Mouse (Mus musculus) CD8-positive naive resting alpha-beta T cell, adult 2 months (primary cell): ENCODE measurements around the gene Blcap.
"Not testable (repeated sequence)": the region's sequence is repeated elsewhere in the genome, so short reads cannot be mapped to it uniquely, and the experiment has no call there.

Experiments used
- DNase-seq, 2 experiments: peaks; one replicate each; pipeline ENCODE4 v3.0.0; 2022; ENCODE audit warnings: low read depth in 2 of 2, low spot score in 2 of 2

Blcap gene

DNA sequence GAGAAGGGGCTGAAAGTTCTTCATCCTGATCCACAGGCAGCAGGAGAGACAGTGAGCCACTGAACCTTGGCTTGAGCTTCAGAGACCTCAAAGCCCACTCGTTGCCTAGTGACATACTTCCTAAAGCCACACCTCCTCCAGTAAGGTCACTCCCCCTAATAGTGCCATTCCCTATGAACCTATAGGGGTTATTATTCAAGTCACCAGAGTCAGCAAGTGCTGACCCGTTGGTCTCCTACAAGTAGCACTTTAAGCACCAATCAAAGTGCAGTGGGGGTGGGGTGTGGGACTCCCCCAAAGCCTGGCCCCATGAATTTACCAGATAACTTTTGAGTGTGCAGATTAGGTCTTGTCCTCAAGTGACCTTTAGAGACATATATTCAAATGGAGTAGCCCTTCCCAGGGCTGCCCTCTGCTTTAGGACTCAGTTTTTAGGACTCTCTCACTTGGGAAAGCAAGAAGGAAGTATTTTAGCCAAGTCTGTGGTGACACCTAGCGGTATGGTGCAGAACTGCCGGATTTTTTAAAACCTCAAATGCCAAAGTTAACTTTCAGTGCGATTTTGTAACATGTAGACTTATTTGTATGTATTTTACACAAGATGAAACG, at the start of gene Blcap:
Gene Blcap, minus strand, starts transcription at position 51 of the 609 bp plus-strand sequence.
- DNase-seq, result peak; percentile 29 to 64

DNA sequence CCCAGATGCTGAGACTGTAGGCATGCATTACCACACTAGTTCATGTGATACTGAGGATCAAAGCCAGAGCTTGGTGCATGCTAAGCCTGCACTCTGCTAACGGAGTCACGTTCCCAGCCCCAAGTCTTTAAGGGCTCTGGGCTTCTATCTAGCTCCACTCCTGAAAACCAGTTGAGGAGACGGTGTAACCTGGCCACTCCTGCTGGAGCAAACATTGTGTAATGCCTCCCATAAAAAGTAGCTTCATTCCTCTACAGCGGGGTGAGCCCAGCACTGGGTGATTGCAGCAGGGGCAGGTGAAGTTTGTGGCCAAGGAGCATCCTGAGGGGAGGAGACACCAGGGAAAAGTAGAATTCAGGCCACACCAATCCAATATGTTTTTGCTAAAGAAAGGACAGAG, 47.3 kb upstream of the Blcap start:
- DNase-seq, result no peak

DNA sequence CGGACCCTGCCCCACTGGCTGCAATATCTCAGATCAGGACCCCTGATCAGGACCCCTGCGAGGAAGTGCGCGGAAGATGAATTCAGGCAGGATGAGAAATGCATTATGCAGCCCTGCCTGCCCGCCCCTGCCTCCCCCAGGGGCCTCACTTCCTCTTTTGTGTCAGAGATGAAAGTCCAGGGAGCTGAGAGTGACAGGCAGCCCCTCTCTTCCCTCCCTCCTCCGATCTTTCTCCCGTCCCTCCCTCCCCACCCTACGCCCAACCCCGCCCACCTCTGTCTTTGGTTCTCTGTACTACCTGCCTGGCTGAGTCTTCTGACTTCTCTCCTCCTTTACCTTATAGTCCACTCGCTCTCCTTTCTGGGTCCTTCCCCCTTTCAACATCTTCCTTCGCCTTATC, 42.9 kb upstream of the Blcap start:
- no peak for DNase-seq

DNA sequence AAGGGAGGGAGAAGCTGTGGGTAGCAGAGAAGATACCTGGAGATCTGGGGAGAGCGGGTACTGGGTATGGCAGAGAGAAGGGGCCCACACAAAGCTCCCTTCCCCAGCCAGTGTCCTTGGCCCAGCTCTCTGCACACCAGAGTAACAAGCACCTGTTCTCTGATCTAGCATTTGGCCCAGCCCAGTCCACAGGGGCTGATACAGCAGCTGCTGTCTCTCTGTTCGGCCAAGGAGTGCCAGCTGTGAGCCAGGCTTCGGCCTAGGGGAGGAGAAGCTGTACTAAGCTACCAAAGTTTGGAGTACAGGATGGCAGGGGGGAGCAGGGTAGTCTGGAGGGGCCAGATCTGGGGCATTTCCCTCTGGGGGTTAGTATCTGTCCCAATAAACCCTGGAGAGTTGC, 40.7 kb upstream of the Blcap start:
- no peak for DNase-seq

DNA sequence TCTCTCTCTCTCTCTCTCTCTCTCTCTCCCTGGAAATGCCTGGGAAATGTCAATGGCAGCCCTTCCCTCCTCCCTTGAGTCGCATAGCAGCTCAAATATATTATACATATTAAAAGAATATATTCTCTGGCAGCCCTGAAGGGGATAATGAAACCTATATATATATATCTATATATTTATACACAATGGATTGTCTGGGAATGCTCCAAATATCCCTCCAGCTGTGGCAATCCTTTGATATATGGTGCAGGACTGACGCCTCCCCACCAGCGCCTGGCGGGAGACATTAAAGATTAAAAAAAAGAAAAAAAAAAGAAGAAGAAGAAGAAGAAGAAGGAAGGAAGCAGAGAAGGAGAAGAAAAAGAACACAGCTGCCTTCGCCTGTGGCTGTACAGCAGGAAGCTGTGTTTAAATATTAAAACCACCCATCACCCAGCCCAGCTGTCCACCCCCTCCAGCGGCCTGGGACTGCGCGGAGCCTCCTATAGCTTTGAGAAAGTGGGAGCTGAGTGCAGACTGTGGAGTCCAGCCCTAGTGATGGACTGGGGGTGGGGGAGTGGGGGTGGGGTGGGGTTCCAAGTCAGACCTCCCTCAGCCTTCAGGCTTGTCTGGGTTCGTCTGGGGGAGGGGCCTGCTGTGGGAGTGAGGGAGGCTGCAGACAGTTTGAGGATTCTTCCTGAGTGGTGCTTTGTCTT, 36.6 kb upstream of the Blcap start:
- DNase-seq, result no peak

DNA sequence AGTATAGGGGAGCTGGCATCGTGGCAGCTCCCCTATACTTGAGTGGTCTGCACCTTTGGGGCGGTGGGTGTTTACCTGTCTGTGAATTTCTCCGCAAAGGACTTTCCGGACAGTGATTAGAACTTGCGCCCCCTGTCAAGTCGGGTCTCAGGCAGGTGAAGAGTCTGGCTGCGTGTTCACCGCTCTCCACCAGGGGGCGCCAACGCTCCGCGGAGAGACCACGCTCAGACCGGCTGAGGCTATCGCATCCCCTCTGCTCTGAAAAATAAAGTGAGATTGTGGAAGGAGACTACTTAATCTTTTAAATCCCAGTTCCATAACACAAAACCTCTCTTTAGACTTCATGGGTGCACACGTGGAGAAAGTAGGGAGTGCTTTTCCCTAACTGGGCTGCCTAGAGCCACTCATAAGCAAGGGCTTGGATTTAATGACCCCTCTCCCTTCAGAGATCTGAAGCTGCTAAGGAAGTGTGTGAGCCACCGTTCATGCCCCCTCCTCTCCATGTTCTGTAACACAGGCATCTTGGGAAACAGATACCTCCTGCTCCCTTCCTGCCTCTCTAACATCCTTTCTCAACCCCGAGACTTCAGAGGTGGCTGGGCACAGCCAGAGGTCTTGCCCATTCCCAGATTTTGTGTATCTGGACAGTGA, 34.1 kb upstream of the Blcap start:
- DNase-seq, result peak; percentile 63 to 75

DNA sequence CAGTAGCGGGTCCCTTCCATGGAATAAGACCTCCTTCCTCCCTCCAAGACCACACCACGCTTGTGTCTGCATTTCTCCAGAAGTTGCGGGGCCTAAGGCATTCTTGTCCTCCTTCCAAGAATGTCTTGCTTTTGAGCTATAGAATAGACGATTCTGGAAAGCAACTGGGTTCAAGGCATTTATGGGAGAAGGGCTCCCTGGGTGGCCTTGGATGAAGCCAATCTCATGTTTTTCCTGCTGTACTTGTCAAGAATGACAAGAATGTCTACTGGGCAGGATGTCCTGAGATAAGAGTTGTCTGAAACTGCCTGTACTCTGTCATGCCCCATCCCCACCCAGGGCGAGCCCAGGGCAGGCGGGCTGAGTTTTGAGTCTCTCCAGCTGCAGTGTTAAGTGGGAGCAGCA, 30.4 kb upstream of the Blcap start:
- no peak for DNase-seq

DNA sequence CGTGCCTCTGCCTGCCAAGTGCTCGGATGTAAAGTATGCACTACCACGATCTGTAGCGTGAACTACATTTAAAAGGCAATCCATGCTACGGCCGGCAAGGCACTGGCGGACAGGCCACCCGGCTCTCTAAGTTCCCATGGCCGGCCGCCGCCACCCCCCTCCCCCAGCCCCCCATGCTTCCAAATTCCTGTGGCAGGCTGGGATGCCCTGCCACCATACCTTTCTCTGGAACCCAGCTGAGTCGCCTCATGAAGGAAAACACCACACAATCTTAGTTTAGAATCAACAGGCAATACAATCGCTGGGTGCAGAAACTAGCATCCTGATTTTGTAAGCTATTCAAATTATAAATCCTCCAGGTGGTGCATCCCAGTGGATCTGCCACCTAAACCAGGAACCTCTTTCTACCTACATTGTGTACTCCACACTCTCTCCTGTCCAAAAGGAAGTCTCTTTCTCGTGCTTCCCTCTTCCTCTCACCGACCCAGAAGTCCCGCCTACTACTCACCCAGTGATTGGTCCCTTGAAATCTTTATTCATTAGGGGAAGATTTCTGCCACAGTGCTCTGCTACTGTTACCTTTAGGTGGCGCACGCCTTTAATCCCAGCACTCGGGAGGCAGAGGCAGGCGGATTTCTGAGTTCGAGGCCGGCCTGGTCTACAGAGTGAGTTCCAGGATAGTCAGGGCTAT, 25.9 kb upstream of the Blcap start:
- no peak for DNase-seq

DNA sequence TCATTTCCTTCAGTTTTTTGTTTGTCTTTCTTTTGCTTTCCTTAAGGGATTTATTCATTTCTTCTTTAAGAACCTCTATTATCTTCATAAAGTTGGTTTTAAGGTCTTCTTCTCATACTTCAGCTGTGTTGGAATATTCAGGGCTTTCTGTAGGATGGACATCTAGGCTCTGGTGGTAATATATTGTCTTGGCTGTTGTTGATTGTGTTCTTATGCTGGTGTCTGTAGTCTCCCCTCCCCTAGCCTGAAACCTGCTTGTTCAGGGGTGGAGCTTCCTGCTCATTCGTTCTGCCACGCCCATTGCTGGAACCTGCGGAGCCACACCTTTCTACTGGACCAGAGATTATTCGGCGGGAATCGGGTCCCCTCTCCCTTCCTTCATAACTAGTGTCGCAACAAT, 14.3 kb upstream of the Blcap start:
- DNase-seq, result not testable (repeated sequence)

DNA sequence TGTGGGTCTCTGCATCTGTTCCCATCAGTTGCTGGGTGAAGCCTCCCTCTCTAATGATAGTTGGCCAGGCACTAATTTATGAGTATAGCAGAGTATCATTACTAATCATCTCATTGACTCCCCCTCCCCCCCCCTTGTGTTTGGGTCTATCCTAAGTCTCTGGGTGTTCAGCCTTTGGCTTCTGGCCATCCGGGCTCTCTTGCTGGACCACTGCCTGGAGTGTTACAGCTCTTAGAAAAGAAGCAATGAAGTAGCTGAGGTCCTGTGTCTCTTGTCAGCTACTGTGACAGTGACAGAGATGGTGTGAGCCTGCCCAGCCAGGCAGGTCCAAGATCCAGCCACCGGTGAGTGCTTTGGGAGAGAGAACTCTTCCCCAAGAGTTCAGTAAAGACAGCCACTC, 1.7 kb upstream of the Blcap start:
- no peak for DNase-seq

DNA sequence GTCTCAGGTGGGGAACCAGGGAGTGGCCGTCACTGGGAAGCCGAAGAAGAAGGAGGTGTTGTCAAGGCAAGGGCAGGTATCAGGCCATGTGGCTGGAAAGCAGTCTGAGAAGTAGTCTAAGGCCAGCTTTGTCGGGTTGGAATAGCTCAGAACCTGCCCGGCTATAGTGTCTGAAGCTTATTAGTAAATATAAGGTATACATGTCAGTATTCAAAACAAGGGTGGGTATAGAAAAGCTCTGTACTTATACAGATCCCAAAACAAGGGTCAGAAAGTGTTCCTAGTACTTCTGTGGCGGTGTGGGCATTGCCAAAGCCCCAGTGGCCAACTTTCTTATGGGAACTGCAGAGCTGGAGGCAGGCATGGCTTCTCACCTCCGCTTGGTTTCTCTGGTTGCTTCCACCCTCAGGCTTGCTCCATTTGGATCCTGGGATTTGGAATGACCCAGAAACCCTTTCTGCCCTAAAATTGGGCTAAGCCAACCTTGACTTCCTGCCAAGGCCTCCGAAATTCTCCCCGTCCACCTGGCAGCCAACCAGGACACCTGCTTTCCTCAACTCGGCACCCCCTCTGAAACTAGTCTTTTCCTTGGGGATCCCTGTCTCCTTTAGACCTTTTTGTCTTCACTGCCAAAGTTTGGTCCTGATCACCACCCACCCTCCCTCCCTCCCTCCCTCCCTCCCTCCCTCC, 1.1 kb downstream of the Blcap start:
- no peak for DNase-seq

DNA sequence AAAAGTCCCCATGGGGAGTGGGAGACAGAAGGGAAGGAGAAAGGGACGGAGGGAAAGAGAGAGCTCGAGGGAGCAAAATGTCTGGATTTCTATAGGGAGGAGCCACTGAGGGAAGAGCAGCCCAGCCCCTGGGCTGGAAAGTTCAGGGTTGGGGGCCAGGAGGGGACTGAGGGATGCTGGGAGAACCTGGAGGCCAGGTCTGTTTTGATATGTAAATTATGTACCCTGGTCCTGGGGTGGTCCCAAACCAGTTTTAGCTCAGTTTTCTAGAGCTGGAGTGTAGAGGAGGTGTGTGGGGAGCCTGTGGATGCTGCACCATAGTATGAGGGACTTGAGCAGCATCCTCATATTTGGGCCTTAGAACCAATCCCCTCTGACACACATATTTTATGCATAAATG, 2.2 kb downstream of the Blcap start:
- DNase-seq, result no peak

DNA sequence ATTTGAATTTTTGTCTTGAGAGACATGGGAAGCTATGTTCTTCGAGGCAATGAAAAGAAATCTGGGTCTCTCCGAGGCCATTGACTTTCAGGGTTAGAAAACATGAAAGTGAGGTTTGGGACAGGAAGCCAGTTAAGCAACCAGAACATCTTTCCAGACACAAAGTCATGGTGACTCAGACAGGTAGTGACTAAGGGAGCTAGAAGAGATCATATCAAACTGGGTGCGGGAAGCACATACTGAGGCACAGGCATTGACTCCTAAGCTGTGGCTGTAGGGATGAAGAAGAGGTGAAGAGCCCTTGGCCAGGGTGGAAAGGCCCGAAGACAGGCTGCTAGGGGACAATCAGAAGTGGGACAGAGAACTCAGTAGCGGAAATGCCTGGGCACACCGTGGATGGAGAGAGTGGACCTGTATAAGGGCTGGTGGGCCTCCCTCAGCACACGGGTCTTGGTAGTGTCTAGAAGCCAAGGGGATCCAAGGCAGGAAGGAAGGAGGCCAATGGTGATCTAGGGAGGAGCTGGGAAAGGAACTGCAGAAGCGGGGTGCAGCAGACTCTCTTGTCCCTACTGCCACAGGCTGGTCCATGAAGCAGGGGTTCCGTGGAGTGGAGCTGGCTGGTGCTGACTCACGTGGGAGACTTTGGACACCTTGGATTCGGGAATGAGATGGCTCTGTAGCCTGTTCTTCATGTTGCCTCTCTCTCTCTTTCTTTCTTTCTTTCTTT, 3.7 kb downstream of the Blcap start:
- DNase-seq, result no peak

DNA sequence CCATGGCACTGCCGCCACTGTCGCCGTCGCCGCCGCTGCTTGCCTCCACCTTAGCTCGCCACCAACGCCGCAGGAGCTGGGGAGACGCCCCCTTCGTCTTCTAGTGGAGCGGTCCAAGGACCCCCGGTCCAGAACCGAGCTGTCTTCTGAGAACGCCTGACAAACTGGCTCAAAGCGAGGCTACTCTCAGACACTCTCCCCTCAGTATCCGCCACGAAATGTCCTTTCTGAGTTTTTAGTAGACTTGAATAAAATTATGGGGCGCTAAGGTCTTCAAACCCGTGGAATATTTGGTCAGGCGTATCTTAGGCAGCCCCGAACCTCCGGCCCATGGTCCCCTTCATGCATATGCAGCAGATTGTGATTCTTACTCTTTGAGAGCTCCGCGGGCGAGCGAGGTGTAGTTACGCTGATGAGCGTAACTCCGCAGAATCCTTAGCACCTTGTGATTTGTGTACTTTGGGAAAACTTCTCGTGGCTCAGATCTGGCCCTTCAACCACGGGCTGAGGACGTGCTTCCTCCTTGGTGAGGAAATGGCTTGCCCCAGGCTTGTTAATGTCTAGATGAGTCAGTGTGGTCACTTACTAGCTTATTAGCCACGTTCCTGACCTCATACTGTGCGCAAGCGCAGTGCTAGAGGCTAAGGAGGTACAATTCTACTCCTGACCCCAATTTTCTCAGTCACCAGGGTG, 4.7 kb downstream of the Blcap start:
- peak; percentile 83 to 91 for DNase-seq

DNA sequence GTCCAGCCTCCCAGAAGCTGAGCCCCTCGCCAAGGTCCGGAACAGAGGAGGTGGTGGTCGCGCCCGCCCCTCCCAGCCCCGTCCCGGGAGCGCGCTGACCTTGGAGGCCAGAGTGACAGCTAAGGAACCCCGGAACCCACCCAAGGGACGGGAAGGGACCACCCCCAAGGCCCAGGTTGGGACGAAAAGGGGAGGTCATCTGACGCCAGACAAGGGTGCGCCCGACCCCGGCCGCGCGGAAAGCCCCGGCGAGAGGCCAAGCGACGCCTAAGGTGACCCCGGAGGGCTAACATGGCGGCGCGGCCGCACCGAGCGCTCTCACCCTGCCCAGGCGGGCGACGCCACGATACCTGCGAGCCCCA, 5.2 kb downstream of the Blcap start:
- no peak for DNase-seq

DNA sequence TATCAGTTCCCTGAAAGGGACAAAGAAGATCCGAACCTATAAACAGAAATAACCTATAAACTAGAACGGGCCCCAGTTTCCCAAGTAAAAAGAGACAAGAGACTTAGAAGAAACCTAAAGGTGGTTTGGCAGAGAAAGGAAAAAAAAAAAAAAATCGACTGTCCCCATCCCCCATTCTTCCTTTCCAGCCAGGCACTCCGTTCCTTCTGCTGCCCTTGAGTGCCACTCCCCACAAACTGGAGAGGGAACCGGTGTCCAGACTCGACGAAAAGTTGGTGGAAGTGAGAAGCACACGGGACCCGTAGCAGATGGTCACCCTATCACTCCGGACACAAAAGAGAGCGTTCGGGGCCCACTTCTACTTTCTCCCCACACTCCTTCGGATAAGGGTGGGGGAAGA, 5.6 kb downstream of the Blcap start:
- no peak for DNase-seq

DNA sequence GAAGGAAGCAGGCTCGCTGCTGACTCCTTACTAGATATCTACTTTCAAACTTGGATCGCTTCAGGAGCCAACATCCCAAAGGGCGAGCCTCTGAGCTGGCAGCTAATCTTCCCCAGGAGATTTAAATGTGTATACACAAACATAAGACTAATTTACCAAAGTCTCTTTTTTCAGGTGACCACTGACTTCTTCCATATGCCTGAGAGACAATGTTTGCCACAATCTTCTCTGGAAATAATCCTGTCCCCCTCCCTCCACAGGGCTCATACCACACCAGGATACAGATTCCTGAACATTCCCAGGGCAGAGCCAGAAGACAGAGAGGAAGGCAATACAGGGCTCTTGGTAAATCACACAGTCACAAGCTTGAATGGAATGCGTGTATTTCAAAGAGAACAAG, 6.4 kb downstream of the Blcap start:
- DNase-seq, result no peak

DNA sequence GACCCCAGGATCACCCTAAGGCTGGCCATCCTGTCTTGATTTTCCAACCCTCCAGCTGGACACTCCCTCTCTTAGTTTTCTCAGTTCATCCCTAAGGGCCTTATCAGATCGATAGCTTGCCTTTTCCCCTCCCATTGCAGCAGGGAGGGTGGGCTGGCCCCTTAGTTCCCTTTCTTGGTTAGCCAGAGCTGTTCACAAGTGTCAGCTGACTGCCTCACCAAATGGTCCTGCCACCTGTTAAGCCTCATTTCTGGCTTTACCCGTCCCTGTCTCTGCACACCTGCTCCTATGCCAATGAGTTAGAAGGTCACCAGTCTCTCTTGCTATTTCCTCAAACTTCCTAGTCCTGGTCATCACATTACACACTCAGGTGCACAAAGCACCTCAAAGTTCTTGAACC, 8.0 kb downstream of the Blcap start:
- no peak for DNase-seq

DNA sequence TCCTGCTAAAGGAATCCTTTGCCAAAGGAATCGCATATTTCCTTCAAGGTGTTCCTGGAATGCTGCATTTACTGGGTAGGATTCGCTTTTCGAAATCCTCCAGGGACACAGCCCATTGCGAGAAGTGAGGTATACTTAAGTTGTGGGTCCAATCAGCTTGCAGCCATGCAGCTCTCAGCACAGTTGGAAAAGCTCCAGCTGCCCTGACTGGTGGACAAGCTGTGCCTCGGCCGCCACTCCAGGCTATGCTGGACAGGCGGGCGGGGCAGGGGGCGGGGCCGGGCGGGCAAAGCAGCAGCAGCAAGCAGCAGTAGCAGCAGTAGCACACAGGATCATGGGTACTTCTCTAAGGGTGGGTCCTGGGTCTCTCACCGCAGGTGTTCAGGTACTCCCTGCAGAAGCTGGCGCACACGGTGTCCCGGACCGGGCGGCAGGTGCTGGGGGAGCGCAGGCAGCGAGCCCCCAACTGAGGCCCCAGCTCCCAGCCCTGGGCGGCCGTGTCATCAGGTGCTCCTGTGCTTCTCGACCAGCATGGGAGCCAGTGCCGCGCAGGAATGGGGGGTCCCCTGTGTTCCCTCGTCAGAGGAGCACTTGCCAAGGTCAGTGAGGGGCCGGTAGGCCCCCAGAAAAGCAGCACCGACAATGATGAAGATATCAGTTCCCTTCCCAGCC, 9.8 kb downstream of the Blcap start:
- no peak for DNase-seq

DNA sequence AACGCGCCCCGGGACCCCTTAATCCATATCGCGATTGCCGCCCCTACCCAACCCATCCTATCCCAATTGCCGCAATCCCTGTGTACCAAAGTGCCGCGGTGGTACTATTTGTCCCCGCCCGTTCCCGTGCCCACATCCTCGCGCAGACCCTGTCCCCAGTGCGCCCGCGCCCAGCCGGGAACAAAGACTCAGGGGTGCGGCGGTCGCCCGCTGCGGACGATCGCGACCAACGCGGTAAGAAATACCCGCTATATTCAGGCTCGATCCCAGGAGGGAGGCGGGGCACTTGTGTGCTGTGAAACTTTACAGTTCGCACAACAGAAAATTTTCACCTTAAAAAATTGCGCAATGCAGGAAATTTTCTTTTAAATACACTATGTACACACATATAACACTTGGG, 10.8 kb downstream of the Blcap start:
- no peak for DNase-seq
